Mouse (Mus musculus) cortical plate, adult 2 months (tissue): ENCODE measurements at regions not wholly inside any gene's neighbourhood (a gene's known extent, or its start where the extent isn't known, plus 50 kb on each side); places are given as distances from the start of the nearest gene placed in this dataset.

ENCODE experiments used
- H3K27ac ChIP-seq: fragments of 200-500 bp; 2 replicates; pipeline ENCODE4 v1.5.1; 2012; ENCODE audit warnings: low read length, control low read depth, inconsistent platforms; ENCODE audit not compliant: insufficient read depth
- H3K4me1 ChIP-seq: fragments of 200-500 bp; 2 replicates; pipeline ENCODE4 v1.6.1; 2011; ENCODE audit warnings: low read length; ENCODE audit not compliant: control insufficient read depth, insufficient read depth
- H3K4me3 ChIP-seq: fragments of 200-500 bp; 2 replicates; pipeline ENCODE4 v1.5.1; 2011; ENCODE audit warnings: mild to moderate bottlenecking, low read length, control low read depth; ENCODE audit not compliant: insufficient read depth
- CTCF ChIP-seq: fragments of 200-500 bp; IDR thresholded peaks from 2 replicates; pipeline ENCODE4 v1.5.1; 2011; ENCODE audit warnings: mild to moderate bottlenecking, control low read depth, low read length; ENCODE audit not compliant: insufficient read depth; ENCODE audit errors: extremely low read depth
- POLR2A ChIP-seq: fragments of 200-500 bp; IDR thresholded peaks from 2 replicates; pipeline ENCODE4 v1.6.1; 2011; ENCODE audit warnings: mild to moderate bottlenecking, low read length, control low read depth; ENCODE audit not compliant: insufficient read depth; ENCODE audit errors: extremely low read depth

- Histone ChIP-seq H3K4me3 (no peak overlapping the region), H3K27ac (no peak overlapping the region), H3K4me1 (no peaks in the 10 kb centered on the region)
- TF ChIP-seq POLR2A = no peak
- TF ChIP-seq CTCF = no peak
These were observed 186.3 kb downstream of the Cbln1 start for GRCm38 (mm10) chr8:87286059-87286458.

- TF ChIP-seq POLR2A (no peak), CTCF (no peak)
- Histone ChIP-seq H3K27ac (no peak overlapping the region), H3K4me3 (no peak overlapping the region), H3K4me1 (no peaks in the 10 kb centered on the region)
These were observed 188.1 kb downstream of the Cbln1 start for GRCm38 (mm10) chr8:87284356-87284755.

- Histone ChIP-seq H3K27ac (no peak overlapping the region), H3K4me1 (no peaks in the 10 kb centered on the region), H3K4me3 (no peak overlapping the region)
- TF ChIP-seq POLR2A = no peak
- no peak for TF ChIP-seq CTCF
These were observed 189.9 kb downstream of the Cbln1 start for GRCm38 (mm10) chr8:87282511-87282910.

- Histone ChIP-seq H3K4me1 (no peaks in the 10 kb centered on the region), H3K27ac (no peak overlapping the region), H3K4me3 (no peak overlapping the region)
- TF ChIP-seq POLR2A = no peak
- no peak for TF ChIP-seq CTCF
These were observed 199.1 kb downstream of the Cbln1 start for GRCm38 (mm10) chr8:87273328-87273727.

GRCm38 (mm10) chr8:87270525-87271187 lies 201.8 kb downstream of the Cbln1 start:
- no peak for TF ChIP-seq CTCF
- TF ChIP-seq POLR2A = no peak
- no peak overlapping the region for H3K27ac ChIP-seq
- no peak overlapping the region for H3K4me3 ChIP-seq
- no peaks in the 10 kb centered on the region for H3K4me1 ChIP-seq

GRCm38 (mm10) chr8:87268159-87268558 lies 204.2 kb downstream of the Cbln1 start:
- no peak overlapping the region for H3K27ac ChIP-seq
- H3K4me3 ChIP-seq = no peak overlapping the region
- no peaks in the 10 kb centered on the region for H3K4me1 ChIP-seq
- TF ChIP-seq POLR2A (no peak), CTCF (no peak)

GRCm38 (mm10) chr8:87264999-87265398 lies 207.4 kb downstream of the Cbln1 start:
- H3K27ac ChIP-seq = no peak overlapping the region
- no peaks in the 10 kb centered on the region for H3K4me1 ChIP-seq
- TF ChIP-seq POLR2A (no peak), CTCF (no peak)
- H3K4me3 ChIP-seq = no peak overlapping the region

- Histone ChIP-seq H3K27ac (no peak overlapping the region), H3K4me3 (no peak overlapping the region), H3K4me1 (no peaks in the 10 kb centered on the region)
- TF ChIP-seq POLR2A (no peak), CTCF (no peak)
These were observed 212.1 kb downstream of the Cbln1 start for GRCm38 (mm10) chr8:87260305-87260704.

- no peak for TF ChIP-seq CTCF
- TF ChIP-seq POLR2A = no peak
- H3K4me1 ChIP-seq = no peaks in the 10 kb centered on the region
- H3K27ac ChIP-seq = no peak overlapping the region
- no peak overlapping the region for H3K4me3 ChIP-seq
These were observed 229.7 kb downstream of the Cbln1 start for GRCm38 (mm10) chr8:87242681-87243080.

GRCm38 (mm10) chr8:87237181-87237580 lies 235.2 kb downstream of the Cbln1 start:
- no peaks in the 10 kb centered on the region for H3K4me1 ChIP-seq
- TF ChIP-seq CTCF (no peak), POLR2A (no peak)
- H3K27ac ChIP-seq = no peak overlapping the region
- no peak overlapping the region for H3K4me3 ChIP-seq

- Histone ChIP-seq H3K4me3 (no peak overlapping the region), H3K27ac (no peak overlapping the region), H3K4me1 (no peaks in the 10 kb centered on the region)
- TF ChIP-seq POLR2A (no peak), CTCF (no peak)
These were observed 236.0 kb downstream of the Cbln1 start for GRCm38 (mm10) chr8:87236438-87236837.
